Mouse (Mus musculus): ENCODE results near the gene Fam20b.
"Not testable (repeated sequence)": the region's sequence is repeated elsewhere in the genome, so short reads cannot be mapped to it uniquely, and the experiment has no call there.

The Fam20b gene

GRCm38 (mm10) chr1:156671921-156672320 is 47.0 kb downstream of the Fam20b start:
- no peak for DNase-seq (ENCODE audit: low read depth)

- no peak for DNase-seq (ENCODE audit: low read depth)
These were observed 49.5 kb downstream of the Fam20b start for GRCm38 (mm10) chr1:156669208-156669983.

GRCm38 (mm10) chr1:156668602-156669001 is 50.3 kb downstream of the Fam20b start:
- DNase-seq (ENCODE audit: low read depth): no peak

- DNase-seq (ENCODE audit: low read depth): no peak
These were observed 51.6 kb downstream of the Fam20b start for GRCm38 (mm10) chr1:156667141-156667926.

GRCm38 (mm10) chr1:156665777-156666176 is 53.1 kb downstream of the Fam20b start:
- no peak for DNase-seq (ENCODE audit: low read depth)

- not testable (repeated sequence) for DNase-seq (ENCODE audit: low read depth)
These were observed 58.1 kb downstream of the Fam20b start for GRCm38 (mm10) chr1:156660660-156661236.

- peak; percentile 26 for DNase-seq (ENCODE audit: low read depth)
These were observed 58.8 kb downstream of the Fam20b start for GRCm38 (mm10) chr1:156659906-156660659.

- no peak for DNase-seq (ENCODE audit: low read depth)
These were observed 60.2 kb downstream of the Fam20b start for GRCm38 (mm10) chr1:156658676-156659075.

GRCm38 (mm10) chr1:156657523-156657922 is 61.4 kb downstream of the Fam20b start:
- no peak for DNase-seq (ENCODE audit: low read depth)

- no peak for DNase-seq (ENCODE audit: low read depth)
These were observed 64.0 kb downstream of the Fam20b start for GRCm38 (mm10) chr1:156654735-156655530.

GRCm38 (mm10) chr1:156652189-156652822 is 66.6 kb downstream of the Fam20b start:
- no peak for DNase-seq (ENCODE audit: low read depth)

GRCm38 (mm10) chr1:156650631-156651030 is 68.3 kb downstream of the Fam20b start:
- DNase-seq (ENCODE audit: low read depth): no peak

GRCm38 (mm10) chr1:156648705-156649104 is 70.2 kb downstream of the Fam20b start:
- no peak for DNase-seq (ENCODE audit: low read depth)

GRCm38 (mm10) chr1:156645971-156646370 is 72.9 kb downstream of the Fam20b start:
- DNase-seq (ENCODE audit: low read depth): no peak

- DNase-seq (ENCODE audit: low read depth): no peak
These were observed 73.9 kb downstream of the Fam20b start for GRCm38 (mm10) chr1:156644780-156645523.

GRCm38 (mm10) chr1:156644061-156644460 is 74.8 kb downstream of the Fam20b start:
- no peak for DNase-seq (ENCODE audit: low read depth)

- no peak for DNase-seq (ENCODE audit: low read depth)
These were observed 76.1 kb downstream of the Fam20b start for GRCm38 (mm10) chr1:156642813-156643212.

GRCm38 (mm10) chr1:156641808-156642207 is 77.1 kb downstream of the Fam20b start:
- DNase-seq (ENCODE audit: low read depth): no peak

GRCm38 (mm10) chr1:156640577-156640976 is 78.3 kb downstream of the Fam20b start:
- DNase-seq (ENCODE audit: low read depth): no peak

- DNase-seq (ENCODE audit: low read depth): no peak
These were observed 79.4 kb downstream of the Fam20b start for GRCm38 (mm10) chr1:156639455-156639854.

Measured in naive thymus-derived CD4-positive, alpha-beta T cell, adult 2 months (primary cell).